Mouse (Mus musculus) erythroid progenitor cell, adult 5-6 weeks (primary cell): Measurements from ENCODE around the gene Cryz. TPM values are rescaled to one million over a fixed set of nuclear protein-coding genes. Genes with fewer than 3 reads are reported as not detected.

Experiments
- ATAC-seq: replicated peaks from 2 replicates; pipeline ENCODE4 v1.8.0; 2016; ENCODE audit warnings: moderate number of reproducible peaks, mild to moderate bottlenecking, moderate TSS enrichment, inconsistent platforms; ENCODE audit not compliant: poor library complexity, low FRiP score, severe bottlenecking
- total RNA-seq, 2 experiments: library from RNA; stranded (forward) in 1 of 2; stranded (reverse) in 1 of 2; fragments of 150-400 nt in 1 of 2; fragments of 186-747, 209-891 nt in 1 of 2; gene quantifications; 2 replicates each; pipeline versions ENCODE4 v1.2.3 to v1.2.4; 2015 to 2017; ENCODE audit warnings: low replicate concordance in 2 of 2

Gene Cryz
- total RNA-seq, 2 experiments from 2014 or later, result not detected

DNA sequence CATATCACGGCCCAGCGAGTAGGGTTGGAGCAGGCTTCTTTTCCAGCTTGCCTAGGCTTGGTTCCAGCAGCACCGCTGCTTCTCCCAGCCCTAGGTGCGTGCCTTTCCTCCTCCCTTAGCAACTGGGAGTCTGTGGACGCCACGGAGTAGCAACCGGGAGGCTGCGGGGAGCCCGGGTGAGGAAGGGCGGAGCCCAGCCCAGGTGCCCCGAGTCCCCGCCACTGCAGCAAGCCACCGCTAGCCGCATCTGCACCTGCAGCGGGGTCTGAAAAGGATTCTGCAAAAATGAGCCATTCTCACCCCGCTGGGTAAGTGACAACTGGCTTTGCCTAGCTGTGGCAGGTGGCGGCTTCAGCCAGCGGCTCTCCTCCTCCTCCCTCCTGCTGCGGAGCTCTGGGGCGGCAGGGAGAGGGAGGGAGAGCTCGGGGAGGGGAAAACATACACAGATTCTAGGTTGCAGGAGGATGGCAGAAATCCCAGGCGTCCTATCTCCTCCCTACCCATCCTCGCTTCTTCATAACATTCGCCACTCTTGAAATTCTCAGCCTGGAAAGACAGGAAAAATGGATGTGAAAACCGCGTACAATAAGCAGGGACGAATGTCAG is 67.6 kb downstream of the Cryz start:
- no peak for ATAC-seq

DNA sequence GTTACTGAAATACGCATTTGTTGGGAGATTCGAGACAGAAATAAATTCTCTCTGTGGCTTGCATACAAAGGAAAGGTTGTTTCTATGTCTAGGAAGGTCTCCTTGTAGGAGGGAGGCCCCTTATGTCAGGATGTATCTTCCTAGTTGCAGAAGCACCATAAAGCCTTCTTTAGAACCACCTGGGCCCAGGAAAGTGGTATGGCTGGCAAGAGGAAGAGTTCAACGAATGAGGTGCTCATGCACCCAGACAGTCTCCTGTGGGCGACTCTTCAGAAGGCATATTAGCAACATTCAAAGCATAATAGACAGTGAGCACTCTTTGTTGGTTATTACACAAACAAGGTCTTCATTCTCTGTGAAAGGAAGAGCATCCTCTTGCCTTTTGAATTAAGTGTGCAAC is 68.1 kb downstream of the Cryz start:
- no peak for ATAC-seq

DNA sequence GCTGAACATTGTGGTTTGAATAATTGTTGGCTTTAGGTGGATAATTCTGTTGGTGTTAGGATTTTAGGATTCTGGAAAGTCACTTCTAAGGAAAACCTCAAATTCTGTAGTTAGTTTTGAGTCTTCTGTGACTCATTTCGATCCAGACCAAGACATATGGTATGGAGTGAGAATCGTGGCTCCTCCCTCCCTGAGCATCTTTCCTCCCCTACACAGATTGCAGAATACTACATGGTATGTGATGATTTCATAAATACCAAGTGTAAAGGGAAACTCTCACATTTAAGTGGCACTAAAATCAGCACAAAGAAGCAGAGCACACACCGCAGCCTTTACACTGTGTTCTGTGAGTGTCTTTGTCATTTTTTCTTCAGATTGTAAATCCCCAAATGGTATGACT is 72.0 kb downstream of the Cryz start:
- ATAC-seq, result no peak

DNA sequence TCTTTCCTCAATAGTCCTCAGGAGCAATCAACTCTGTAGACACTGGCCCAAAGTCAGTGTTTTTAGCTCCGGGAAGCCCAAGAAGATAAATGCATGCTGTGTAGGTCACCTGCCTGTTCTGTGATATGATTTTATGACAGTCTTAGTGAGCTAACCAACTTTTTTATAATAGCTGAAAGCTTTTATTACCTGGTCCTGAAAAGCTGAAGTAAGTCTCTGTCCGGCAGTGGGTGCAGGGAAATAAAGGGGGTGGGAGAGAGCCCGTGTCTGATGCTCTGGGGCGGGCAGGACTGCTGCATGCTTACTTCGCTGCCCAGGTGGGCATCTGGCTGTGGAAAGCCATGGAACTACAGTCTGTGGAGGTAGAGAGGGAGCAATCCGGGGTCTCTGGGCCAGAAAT is 74.1 kb downstream of the Cryz start:
- ATAC-seq, result no peak

DNA sequence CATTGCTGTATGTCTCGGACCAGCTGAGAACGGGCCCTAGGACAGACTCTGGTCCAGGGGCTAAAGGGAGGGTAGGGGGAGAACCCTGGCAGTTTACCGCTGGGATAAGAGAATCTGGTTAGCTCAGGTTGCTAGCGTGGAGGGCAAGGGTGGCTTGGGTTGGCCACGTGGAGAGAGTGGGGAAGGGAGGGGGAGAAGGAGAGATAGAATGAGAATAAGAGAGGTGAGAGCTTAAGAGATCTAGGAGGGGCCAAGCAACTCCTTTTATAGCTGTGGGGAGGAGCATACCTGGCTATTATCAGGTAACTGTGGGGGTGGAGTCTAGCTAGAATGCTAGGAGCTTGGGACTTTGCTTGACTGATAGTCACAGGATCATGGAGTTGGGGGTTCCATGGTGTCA is 74.5 kb downstream of the Cryz start:
- no peak for ATAC-seq

Other genes starting within 250 kb of the Cryz start
- gene Tyw3, start 393 bp downstream of the Cryz start, total RNA-seq (2015; ENCODE audit: low replicate concordance), result 1.4 and 2.5 TPM in 2 replicates
- 0.51 TPM in 1 of 2 replicates, not detected in the other for gene Tyw3, start 393 bp downstream of the Cryz start, total RNA-seq (2017; ENCODE audit: low replicate concordance)
- not detected in 2 replicates for gene Erich3, start 67.1 kb downstream of the Cryz start, total RNA-seq (2015; ENCODE audit: low replicate concordance)
- not detected in 2 replicates for gene Erich3, start 67.1 kb downstream of the Cryz start, total RNA-seq (2017; ENCODE audit: low replicate concordance)